Mouse (Mus musculus) central nervous system, embryonic 14 days (tissue): ENCODE data around the gene 2310057M21Rik. TPM values are rescaled to one million over a fixed set of nuclear protein-coding genes. Genes with fewer than 3 reads are reported as not detected.

Experiments used
- polyA plus RNA-seq: library from polyadenylated mRNA; depleted of rRNA; stranded (reverse); fragments of >200 nt; gene quantifications from 2 replicates; pipeline ENCODE4 v1.2.3, GENCODE M21; 2012; rRNA removed

Gene 2310057M21Rik
- polyA plus RNA-seq, result 11.9 and 14.6 TPM in 2 replicates

DNA sequence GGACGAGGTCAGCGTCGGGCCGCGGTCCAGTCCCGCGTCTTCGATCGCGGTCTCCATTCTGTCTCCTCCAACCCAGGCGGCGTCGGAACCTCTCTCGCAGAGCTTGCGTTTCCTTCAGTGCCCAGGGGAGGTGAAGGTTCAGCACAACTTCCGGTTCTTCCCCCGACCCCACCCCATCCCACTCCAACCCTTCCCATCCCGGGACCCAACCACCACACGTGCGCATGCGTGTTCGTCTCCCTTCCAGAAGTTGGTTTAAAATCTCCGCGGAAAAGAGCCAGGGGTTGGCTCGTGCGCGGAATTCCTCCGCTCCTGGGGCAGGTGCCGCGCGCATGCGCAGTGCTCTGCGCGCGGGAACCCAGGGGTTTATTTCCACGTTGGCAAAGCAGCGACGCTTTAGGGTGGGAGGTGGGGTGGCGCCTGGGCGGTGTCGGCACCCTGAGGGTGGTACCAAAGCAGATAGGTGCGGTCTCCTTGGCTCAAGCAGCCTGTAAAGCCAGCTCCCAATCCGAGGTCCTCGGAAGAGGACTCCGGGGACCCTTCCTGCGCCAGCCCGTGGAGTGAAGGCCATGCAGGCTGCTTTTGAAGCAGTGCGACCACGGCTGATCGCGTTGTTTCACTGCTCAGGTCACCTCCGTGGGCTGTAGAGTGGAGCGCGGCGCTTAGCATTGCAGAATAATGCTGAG is at the start of gene 2310057M21Rik:
Gene 2310057M21Rik (minus strand): TSS at position 145 of the 686 bp plus-strand sequence.

DNA sequence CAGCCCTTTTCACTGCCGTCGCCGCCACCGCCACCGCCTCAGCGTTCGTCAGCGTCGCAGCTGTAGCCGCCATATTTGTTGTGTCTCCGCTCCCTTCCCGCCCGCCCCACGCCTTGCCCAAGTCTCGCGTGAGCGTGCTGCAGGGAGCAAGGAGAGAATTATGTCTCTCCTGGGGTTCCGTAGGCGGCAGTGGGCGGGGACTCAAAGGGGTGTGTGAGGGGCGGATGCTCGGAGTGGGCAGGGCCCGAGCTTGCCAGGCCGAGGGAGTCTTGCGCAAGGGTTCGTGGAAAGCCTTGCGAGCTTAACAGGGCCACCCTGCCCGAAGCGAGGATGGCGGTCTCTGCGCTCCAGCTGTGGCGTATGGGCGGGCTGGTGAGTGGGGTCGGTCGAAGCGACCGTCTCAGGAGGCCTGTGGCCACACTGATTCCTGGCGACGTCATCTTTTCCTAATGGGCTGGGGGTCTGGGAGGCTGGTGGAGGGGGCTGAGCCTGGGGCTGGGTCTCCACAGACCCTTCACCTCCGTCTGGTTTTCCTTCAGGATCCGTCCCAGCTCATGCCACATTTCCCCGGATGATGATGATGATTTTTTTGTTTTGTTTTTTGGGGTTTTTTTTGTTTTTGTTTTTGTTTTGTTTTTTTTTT is 48.0 kb upstream of the 2310057M21Rik start, which contains the start of the genes Ikzf5 and Acadsb:
Gene Ikzf5 (minus strand): TSS at position 106 of the 643 bp plus-strand sequence.
Gene Acadsb (plus strand): TSS at position 186 of the 643 bp plus-strand sequence.

DNA sequence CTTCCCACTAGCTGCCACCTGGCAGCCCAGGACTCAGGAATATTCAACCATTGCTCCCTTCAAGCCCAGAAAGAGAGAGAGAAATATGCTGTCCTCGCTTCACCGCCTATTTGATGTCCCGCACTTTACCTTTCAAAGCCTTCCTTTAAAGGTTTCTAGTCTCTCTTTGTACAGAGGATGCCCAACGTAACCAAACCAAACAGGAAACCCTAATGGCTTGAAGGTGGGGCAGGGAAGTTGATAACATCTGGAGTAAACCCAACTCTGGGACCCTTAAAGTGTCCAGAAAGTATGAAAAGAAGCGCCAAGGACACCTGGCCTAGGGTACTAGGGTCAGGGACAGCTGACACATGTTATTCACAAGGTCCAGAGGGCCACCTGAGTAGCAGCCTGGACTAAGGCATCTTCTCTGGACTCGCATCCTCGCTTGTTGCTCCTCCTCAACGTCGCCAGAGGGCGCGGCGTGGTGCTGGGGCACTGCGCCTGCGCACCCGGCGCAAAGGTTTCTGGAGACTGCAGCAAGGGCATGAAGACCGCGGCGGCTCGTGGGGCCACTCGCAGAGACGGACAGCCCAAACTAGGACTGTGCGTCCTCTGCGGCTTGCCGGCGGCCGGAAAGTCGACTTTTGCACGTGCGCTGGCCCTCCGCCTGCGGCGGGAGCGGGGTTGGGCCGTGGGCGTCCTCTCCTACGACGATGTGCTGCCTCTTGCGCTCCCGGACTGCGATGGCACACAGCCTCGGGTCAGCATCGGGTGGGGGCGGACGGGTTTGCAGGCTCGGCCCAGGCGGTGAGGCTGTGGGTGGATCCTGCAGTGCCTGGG is 8.3 kb upstream of the 2310057M21Rik start, which contains the start of gene Pstk:
Gene Pstk (plus strand): TSS at position 494 of the 822 bp plus-strand sequence.

DNA sequence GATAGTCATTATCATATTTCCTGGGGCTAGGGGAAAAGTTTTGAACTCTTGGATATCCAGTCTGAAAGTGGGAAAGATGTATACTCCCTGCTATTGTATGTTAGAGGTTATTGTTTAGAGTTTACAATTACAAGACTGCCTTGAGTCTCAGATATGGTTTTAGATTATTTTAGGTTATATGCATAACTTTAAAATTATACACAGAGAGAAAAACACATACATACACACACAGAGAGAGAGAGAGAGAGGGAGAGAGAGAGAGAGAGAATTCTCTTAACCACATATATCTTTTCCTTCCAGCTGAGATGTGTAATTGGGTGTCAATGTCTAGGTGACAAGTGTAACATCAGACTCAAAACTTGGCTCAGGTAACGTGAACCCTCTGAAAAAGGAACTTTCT is 29.0 kb downstream of the 2310057M21Rik start, which contains the start of gene Fam24a:
Gene Fam24a (plus strand): TSS at position 301 of the 400 bp plus-strand sequence.

DNA sequence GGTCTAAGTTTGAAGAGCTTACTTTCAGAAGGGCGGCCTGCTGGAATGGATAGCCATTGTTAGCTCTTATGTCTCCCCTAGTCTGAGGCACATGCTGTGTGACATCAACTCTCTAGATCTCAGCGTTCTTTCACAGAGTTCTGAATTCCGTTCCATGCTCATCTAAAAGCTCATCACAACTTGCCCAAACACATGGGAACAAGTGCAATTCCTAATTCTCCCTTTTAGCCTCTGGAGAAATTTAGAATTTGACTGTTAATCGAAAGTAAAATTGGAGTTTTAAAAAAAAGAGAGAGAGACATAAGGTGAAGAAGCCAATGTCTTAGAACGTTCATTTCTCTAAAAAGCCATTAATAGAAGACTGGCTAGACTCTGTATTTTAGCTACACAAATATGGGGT is 33.1 kb downstream of the 2310057M21Rik start, which contains the start of gene Fam24b:
Gene Fam24b (minus strand): TSS at position 101 of the 400 bp plus-strand sequence.

DNA sequence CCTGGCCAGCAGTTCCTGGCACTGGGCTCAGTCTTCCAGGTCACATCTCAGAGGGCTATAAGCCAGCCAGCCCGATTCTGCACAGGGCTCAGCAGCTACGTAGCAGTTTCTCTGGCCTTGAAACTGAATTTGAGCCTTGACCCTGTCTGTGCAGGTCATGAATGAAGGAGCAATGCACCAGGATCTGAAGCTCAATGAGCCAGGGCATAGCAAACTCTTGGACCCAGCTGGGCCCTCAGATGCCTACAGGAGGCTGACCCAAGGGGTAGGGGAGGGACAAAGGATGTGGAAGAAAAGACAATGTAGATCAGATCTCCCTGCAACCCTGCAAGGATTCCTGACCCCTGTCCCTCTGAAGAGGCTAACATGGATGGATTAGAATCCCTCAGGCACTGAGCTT is 40.4 kb downstream of the 2310057M21Rik start, which contains the start of gene Cuzd1:
Gene Cuzd1 (minus strand): TSS at position 101 of the 400 bp plus-strand sequence.

Other genes starting within 250 kb of the 2310057M21Rik start
- gene 4933402N03Rik, start 216.4 kb downstream of the 2310057M21Rik start, polyA plus RNA-seq, result not detected in 2 replicates
- gene 5430419D17Rik, start 188.4 kb downstream of the 2310057M21Rik start, polyA plus RNA-seq, result under 0.01 TPM in 1 of 2 replicates, not detected in the other
- 0.04 TPM in 1 of 2 replicates, not detected in the other for gene Cuzd1, start 40.5 kb downstream of the 2310057M21Rik start, polyA plus RNA-seq
- 0.17 TPM in 1 of 2 replicates, not detected in the other for gene Fam24b, start 33.2 kb downstream of the 2310057M21Rik start, polyA plus RNA-seq
- not detected in 2 replicates for gene Fam24a, start 28.9 kb downstream of the 2310057M21Rik start, polyA plus RNA-seq
- gene Pstk, start 8.4 kb upstream of the 2310057M21Rik start, polyA plus RNA-seq, result 44.3 and 50.4 TPM in 2 replicates
- 16.4 and 17.2 TPM in 2 replicates for gene Ikzf5, start 47.8 kb upstream of the 2310057M21Rik start, polyA plus RNA-seq
- gene Acadsb, start 47.8 kb upstream of the 2310057M21Rik start, polyA plus RNA-seq, result 29.4 and 30.5 TPM in 2 replicates
- 2.4 and 2.7 TPM in 2 replicates for gene Hmx3, start 180.1 kb upstream of the 2310057M21Rik start, polyA plus RNA-seq
- gene Hmx2, start 186.0 kb upstream of the 2310057M21Rik start, polyA plus RNA-seq, result 1.8 and 2.1 TPM in 2 replicates
- gene Bub3, start 197.5 kb upstream of the 2310057M21Rik start, polyA plus RNA-seq, result 159 and 166 TPM in 2 replicates